Mouse (Mus musculus) kidney, adult 18-20 months (tissue): ENCODE results near the gene Thy1.

Experiments used
- DNase-seq: peaks from one replicate; pipeline ENCODE4 v3.0.0; 2021

The Thy1 gene

DNA sequence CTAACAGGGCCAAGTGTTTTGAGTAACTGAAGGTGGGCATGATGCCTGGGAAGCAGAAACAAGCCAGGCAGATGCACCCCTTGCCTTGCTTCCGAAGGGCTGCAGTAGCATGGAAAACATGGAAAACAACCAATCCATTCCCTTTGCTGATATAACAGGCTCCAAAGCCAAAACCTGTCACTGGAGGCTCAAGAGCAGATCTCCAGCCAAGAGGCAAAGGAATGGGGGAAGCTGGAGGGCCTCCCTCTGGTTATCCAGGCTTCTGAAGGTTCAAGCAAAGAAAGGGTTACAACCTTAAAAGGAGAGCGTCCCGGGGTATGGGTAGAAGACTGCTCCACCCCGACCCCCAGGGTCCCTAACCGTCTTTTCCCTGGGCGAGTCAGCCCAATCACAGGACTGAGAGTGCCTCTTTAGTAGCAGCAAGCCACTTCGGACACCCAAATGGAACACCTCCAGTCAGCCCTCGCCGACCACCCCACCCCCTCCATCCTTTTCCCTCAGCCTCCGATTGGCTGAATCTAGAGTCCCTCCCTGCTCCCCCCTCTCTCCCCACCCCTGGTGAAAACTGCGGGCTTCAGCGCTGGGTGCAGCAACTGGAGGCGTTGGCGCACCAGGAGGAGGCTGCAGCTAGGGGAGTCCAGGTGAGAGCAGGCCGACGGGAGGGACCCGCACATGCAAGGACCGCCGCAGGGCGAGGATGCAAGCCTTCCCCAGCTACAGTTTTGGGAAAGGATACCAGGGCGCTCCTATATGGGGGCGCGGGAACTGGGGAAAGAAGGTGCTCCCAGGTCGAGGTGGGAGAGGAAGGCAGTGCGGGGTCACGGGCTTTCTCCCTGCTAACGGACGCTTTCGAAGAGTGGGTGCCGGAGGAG is at the start of gene Thy1:
Gene Thy1 (plus strand): TSS at position 549 of the 872 bp plus-strand sequence.
- DNase-seq: no peak

- DNase-seq: no peak
Measured at GRCm38 (mm10) chr9:43997681-43998080, 45.5 kb upstream of the Thy1 start.

- no peak for DNase-seq
Measured at GRCm38 (mm10) chr9:43998851-43999250, 44.3 kb upstream of the Thy1 start.

- no peak for DNase-seq
Measured at GRCm38 (mm10) chr9:44004362-44004761, 38.8 kb upstream of the Thy1 start.

GRCm38 (mm10) chr9:44005305-44005704 is 37.9 kb upstream of the Thy1 start:
- DNase-seq: no peak

- no peak for DNase-seq
Measured at GRCm38 (mm10) chr9:44007323-44007722, 35.9 kb upstream of the Thy1 start.

DNA sequence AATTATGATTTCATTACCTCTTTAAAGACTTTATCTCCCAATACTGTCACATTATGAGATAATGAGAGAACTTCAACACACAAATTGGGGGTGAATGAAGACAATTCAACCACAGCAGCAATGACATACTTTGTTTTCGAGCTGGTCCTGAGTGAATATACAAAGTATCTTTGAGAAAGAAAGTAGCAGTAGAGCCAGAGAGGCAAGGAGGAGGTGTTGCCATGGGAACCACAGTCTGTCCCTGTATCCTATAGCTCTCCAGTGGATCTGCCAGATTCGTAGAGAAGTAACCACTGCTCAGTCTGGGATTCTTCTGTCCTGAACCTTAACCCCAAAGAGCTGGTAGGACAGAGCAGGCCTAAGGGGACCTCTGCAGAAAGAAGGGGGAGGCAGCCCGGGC is 35.2 kb upstream of the Thy1 start:
- no peak for DNase-seq

GRCm38 (mm10) chr9:44010900-44011299 is 32.3 kb upstream of the Thy1 start:
- no peak for DNase-seq

DNA sequence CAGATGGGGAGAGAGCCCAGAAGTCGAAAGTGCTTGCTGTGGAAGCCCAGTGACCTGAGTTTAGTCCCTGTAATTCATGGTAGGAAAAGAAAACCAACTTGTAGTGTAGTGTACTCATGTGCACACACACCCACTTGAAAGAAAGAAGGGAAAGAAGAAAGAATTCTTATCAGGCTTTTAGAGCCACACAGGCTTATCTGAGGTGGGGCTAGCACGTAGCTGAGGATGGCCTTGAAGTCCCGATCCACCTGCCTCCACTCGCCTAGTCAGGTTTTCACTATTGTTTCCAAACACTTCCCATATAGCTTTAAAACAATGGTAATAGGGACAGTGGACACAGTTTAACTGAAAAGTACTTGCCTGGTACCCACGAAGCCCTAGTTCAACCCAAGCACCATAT is 31.5 kb upstream of the Thy1 start:
- DNase-seq: no peak

GRCm38 (mm10) chr9:44012164-44012563 is 31.0 kb upstream of the Thy1 start:
- DNase-seq: no peak

DNA sequence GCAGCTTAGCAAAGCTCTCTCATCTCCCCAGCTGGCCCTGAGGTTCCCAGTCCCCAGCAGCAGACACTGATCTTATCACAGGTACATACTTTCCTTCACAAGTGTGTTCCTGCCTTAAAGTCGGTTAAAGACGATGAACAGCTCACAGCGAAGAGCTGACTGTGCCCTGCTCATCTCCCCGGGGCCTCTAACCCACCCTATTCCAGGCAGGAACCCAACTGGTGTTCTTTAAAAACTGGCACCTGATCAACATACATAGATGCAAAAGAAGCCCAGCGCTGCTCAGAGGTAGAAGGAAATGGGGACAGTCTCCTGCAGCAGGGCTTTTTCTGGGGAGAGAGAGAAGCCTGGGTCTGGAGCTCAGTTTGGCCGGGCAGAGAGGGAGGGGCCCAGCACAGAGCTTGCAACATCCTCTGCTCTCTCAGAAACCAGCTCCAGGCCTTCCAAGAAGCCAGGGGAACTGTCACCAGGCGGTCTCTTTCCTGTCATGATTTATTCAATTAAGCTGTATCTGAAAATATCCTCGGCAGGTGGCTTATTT is 30.4 kb upstream of the Thy1 start:
- DNase-seq: no peak

DNA sequence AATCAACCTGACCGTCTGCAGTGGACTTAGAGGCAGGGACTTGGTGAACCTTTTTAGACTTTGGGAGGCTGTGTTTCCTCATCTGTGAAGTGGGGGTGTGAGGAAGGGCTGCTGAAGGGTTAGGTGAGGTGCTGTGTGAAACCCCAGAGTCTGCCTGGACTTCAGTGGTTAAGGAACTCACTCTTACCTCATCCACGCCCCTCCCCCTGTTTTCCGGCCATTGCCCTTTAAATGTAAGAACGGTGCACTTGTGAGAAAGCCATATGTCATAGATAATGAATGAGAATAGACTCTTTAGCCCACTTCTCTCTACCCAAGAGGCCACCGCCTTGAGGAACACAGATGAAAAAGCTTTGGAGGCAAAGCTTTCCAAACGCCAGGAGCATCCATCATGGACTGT is 29.4 kb upstream of the Thy1 start:
- DNase-seq: no peak

DNA sequence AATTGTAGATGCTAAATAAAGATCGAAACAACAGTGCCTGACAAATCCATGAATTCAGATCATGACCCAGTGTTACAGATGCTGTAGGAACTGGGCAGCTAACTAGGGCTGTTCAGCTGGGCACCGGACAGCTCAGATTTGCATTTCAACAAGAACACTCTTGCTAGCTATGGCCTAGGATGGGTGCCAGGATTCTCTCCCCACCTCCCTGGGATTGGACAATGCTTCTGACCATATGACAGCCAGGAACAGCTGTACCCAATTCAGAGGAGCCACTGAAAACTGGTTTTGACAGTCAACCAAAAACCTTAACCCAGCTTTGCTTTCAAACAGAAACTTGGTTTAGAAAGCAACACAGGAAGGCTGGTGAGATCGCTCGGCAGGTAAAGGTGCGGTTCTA is 26.9 kb upstream of the Thy1 start:
- no peak for DNase-seq

DNA sequence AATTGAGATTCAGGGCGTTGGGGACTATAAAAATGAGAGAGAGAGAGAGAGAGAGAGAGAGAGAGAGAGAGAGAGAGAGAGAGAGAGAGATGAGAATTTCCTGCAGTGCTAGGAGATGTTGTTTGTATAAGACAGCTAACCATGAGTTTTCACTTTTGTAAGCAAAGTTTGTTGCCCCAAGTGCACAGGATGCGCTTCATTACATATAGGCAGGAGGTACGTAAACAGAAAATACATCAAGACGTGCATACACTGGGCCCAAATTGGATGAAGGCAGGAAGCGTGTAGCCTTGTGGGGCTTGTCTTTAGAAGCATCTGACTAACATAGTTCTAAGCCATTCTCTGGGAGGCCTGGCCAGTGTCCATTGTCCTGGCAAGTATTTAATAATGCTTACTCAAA is 25.3 kb upstream of the Thy1 start:
- DNase-seq: no peak

- DNase-seq: no peak
Measured at GRCm38 (mm10) chr9:44020001-44020400, 23.2 kb upstream of the Thy1 start.

DNA sequence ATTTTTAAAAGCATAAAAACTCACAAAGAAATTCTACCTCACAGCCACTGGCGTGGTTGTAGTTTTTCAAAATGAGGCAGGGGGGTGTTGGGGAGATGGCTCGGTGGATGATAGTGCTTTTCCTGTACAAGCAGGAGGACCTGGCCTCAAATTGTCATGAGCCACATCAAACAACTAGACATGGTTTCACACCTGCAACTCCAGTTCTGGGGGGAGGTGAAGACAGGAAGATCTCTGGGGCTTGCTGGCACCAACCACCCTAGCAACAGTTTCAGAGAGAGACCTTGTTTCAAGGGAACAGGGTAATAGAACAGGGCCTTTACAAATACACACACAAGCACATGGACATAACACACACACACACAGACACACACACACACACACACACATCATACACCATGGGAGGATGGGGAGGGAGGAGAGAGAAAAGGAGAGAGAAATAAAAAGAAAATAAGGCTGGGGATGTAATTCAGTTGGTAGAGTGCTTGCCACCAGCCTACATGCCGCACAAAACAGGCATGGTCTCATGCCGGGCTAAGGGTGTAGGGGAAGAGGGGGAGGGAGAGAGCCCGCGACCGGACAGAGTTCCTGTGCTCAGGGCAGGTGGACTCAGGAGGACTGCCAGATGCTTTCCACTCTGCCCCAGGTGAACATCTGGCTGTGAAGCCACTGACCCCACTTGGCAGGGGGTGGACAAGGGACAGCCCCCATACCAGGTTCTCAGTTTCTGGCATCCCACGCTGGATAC is 20.9 kb upstream of the Thy1 start:
- DNase-seq: no peak

DNA sequence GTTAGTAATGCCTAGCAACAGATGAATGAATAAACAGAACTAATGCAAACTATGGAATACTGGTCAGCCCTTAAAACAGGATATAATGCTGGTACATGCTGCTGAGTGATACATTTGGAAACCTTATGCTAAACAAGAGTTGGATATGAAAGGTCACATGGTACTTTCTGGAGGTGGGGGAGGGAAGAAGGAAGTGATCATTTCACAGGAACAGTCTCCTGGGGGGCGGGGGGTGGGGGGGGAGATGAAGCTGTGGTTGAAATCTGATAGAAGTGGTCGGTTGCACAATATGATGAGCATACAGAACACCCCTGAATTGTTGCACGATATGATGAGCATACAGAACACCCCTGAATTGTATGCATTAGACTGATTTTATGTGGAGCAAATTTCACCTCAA is 19.1 kb upstream of the Thy1 start:
- no peak for DNase-seq

DNA sequence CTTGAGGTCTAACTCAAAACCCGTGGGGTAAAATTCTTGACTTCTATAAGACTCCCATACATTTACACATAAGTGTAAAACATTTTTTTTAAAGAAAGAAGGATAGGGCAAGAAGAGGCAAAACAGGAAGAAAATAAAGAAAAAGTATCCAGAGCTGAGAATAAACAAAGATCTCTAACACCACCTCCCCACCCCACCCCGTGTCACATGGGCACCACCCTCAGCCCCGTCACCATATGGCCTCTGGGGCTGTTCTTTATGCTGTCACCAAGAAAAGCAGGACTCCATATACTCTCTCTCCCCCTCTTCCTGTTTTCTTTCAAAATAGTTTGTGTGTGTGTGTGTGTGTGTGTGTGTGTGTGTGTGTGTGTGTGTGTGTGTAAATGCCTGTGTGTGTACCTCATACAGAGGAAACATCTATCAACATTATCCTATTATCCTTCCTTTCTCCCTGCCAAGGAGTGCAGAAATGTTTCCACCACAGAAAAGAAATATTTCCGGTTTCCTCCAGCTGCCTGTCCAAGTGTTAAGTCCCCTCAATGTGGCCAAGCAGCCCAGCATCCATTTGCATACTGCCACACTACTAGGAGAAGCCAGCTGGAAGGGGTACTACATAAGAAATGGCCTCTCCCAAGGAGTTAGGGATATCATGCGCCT is 13.5 kb upstream of the Thy1 start:
- DNase-seq: no peak

DNA sequence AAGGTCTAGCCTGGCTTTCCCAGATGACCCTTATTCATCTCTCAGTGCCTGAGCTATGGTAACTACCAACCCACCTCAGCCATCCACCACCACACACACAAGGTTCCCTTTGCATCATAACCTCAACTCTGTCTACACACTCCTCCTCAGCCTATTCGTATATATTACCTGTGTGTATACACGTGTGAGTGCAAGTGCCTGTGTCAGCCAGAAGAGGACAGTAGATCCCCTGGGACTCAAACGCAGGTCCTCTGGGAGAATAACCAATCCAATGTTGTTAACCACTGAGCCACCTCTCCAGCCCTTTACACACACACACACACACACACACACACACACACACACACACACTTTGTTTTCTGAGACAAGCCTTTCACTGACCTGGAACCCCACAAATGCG is 12.5 kb upstream of the Thy1 start:
- DNase-seq: no peak

DNA sequence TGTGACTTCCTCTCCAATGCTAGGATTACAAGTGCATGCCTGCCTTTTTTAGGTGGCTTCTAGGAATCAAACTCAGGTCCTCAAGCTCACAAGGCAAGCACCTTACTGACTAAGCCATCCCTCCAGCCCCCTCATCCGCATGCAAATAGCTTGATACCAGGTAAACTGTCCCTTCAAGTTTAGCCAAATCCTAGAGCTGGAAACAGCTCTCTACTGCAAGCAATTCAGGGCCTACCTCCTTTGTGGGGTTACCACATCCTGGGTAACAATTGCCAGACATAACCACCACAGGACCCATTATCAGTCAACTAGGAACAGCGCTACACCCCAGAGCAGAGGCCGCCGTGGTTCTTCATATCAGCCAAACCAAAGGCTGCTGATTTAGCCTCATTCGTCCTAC is 12.1 kb upstream of the Thy1 start:
- DNase-seq: no peak

- DNase-seq: no peak
Measured at GRCm38 (mm10) chr9:44031946-44032345, 11.2 kb upstream of the Thy1 start.

DNA sequence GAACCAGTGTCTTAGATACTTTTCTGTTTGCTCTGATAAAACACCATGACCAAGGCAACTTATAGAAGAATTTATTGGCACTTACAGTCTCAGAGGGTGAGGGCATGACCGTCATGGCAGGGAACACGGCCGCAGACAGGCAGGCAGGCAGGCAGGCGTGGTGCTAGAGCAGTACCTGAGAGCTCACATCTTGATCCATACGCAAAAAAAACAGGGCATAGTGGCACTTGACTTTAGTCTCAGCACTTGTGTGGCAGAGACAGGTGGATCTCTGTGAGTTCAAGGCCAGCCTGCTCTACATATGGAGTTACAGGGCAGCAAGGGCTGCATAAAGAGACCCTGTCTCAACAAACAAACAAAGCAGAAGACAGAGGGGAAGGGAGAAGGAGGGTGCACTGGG is 9.9 kb upstream of the Thy1 start:
- no peak for DNase-seq

- DNase-seq: no peak
Measured at GRCm38 (mm10) chr9:44033957-44034727, 9.0 kb upstream of the Thy1 start.
